Mouse (Mus musculus): Measurements from ENCODE around the gene Fam71e1. TPM values are rescaled to one million over a fixed set of nuclear protein-coding genes. Genes with fewer than 3 reads are reported as not detected.

Gene Fam71e1
- polyA plus RNA-seq, 1 experiment from 2014 or later = 22.9 TPM

- no peak for ATAC-seq (ENCODE audit: low FRiP score, low read depth)
- Histone ChIP-seq H3K9me3 (no peaks in the 10 kb centered on the region), H3K4me3 (no peak overlapping the region), H3K4me2 (replicated peaks) (no peak overlapping the region), H3K36me3 (peaks cover 61% of the 10 kb centered on the region), H3K27ac (no peak overlapping the region), H3K4me1 (peaks cover 2% of the 10 kb centered on the region), H3K9ac (no peak overlapping the region), H3K27me3 (peaks cover 13% of the 10 kb centered on the region)
- WGBS = 85% methylated on average over 29 of the region's 29 CpGs
Observed at GRCm38 (mm10) chr7:44532918-44533745, 36.8 kb downstream of the Fam71e1 start.

GRCm38 (mm10) chr7:44533746-44534045 lies 37.3 kb downstream of the Fam71e1 start:
- H3K4me2 ChIP-seq (replicated peaks) = no peak overlapping the region
- ATAC-seq (ENCODE audit: low FRiP score, low read depth) = no peak
- no peaks in the 10 kb centered on the region for H3K4me1 ChIP-seq
- peaks cover 67% of the 10 kb centered on the region for H3K36me3 ChIP-seq
- no peak overlapping the region for H3K27ac ChIP-seq
- H3K4me3 ChIP-seq = no peak overlapping the region
- 82% methylated on average over 12 of the region's 12 CpGs for WGBS
- no peaks in the 10 kb centered on the region for H3K9me3 ChIP-seq
- H3K9ac ChIP-seq = no peak overlapping the region
- peaks cover 7% of the 10 kb centered on the region for H3K27me3 ChIP-seq

- H3K4me3 ChIP-seq = no peak overlapping the region
- ATAC-seq (ENCODE audit: low FRiP score, low read depth) = no peak
- no peaks in the 10 kb centered on the region for H3K9me3 ChIP-seq
- H3K9ac ChIP-seq = no peak overlapping the region
- H3K4me1 ChIP-seq = no peaks in the 10 kb centered on the region
- peaks cover 2% of the 10 kb centered on the region for H3K27me3 ChIP-seq
- H3K27ac ChIP-seq = no peak overlapping the region
- peaks cover 73% of the 10 kb centered on the region for H3K36me3 ChIP-seq
- H3K4me2 ChIP-seq (replicated peaks) = no peak overlapping the region
- 90% methylated on average over 13 of the region's 13 CpGs for WGBS
Observed at GRCm38 (mm10) chr7:44534242-44534641, 37.9 kb downstream of the Fam71e1 start.

DNA sequence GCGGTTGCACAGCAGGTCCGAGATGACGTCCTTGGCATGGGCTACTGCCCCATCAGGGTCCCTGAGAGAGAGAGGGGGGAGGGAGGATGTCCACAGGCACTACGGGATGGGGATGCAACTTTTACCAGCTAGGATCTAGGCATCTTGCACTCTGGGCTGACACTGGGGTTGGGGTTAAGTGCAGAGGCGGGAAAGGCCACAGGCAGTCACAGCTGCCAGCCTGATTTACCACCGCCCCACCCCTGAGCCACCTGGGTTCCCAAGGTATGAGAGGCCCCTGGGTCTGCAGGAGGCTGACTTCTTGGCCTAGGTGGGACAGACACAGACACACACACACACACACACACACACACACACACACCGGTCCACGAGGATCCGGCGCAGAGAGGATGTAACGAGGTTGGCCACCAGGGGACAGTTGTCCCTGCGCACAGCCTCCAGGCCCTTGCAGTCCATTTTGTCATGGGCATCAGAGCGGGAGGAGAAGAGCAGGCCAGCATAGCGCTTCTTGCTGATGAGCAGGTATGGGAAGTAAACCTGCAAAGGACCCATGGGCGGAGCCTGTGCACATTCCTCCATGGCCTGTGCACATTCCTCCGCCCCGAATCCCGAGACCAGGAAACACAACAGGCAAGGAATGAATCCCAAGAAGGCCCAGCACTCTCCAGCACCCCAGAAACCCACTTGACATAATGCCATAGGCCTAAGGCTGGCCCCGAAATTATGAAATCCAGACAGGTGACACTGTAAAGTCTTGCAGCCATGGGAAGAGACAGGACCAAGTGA lies 38.5 kb downstream of the Fam71e1 start:
- Histone ChIP-seq H3K4me2 (replicated peaks) (no peak overlapping the region), H3K27me3 (no peaks in the 10 kb centered on the region), H3K27ac (no peak overlapping the region), H3K36me3 (peaks cover 79% of the 10 kb centered on the region), H3K4me1 (no peaks in the 10 kb centered on the region), H3K4me3 (no peak overlapping the region), H3K9me3 (no peaks in the 10 kb centered on the region), H3K9ac (no peak overlapping the region)
- no peak for ATAC-seq (ENCODE audit: low FRiP score, low read depth)
- 78% methylated on average over 19 of the region's 19 CpGs for WGBS

GRCm38 (mm10) chr7:44535657-44536589 lies 39.5 kb downstream of the Fam71e1 start:
- no peak overlapping the region for H3K4me2 ChIP-seq (replicated peaks)
- no peak overlapping the region for H3K9ac ChIP-seq
- H3K27ac ChIP-seq = no peak overlapping the region
- no peak overlapping the region for H3K4me3 ChIP-seq
- 91% methylated on average over 27 of the region's 27 CpGs for WGBS
- no peaks in the 10 kb centered on the region for H3K4me1 ChIP-seq
- ATAC-seq (ENCODE audit: low FRiP score, low read depth) = no peak
- peaks cover 89% of the 10 kb centered on the region for H3K36me3 ChIP-seq
- no peaks in the 10 kb centered on the region for H3K9me3 ChIP-seq
- no peaks in the 10 kb centered on the region for H3K27me3 ChIP-seq

- Histone ChIP-seq H3K4me2 (replicated peaks) (no peak overlapping the region), H3K4me3 (no peak overlapping the region), H3K36me3 (peaks cover 96% of the 10 kb centered on the region), H3K27ac (no peak overlapping the region), H3K4me1 (no peaks in the 10 kb centered on the region), H3K9ac (no peak overlapping the region; the same call in 1 of the 2 replicates), H3K27me3 (no peaks in the 10 kb centered on the region), H3K9me3 (no peaks in the 10 kb centered on the region)
- 84% methylated on average over 6 of the region's 6 CpGs for WGBS
- ATAC-seq (ENCODE audit: low FRiP score, low read depth) = no peak
Observed at GRCm38 (mm10) chr7:44536590-44536968, 40.2 kb downstream of the Fam71e1 start.

- H3K36me3 ChIP-seq = peaks cover 100% of the 10 kb centered on the region
- no peak overlapping the region for H3K4me3 ChIP-seq
- no peaks in the 10 kb centered on the region for H3K27me3 ChIP-seq
- ATAC-seq (ENCODE audit: low FRiP score, low read depth) = no peak
- H3K4me1 ChIP-seq = no peaks in the 10 kb centered on the region
- H3K9ac ChIP-seq = no peak overlapping the region; the same call in 1 of the 2 replicates
- H3K27ac ChIP-seq = no peak overlapping the region
- H3K4me2 ChIP-seq (replicated peaks) = no peak overlapping the region
- H3K9me3 ChIP-seq = no peaks in the 10 kb centered on the region
- 81% methylated on average over 7 of the region's 7 CpGs for WGBS
Observed at GRCm38 (mm10) chr7:44537009-44537408, 40.6 kb downstream of the Fam71e1 start.

- Histone ChIP-seq H3K4me1 (no peaks in the 10 kb centered on the region), H3K36me3 (peaks cover 100% of the 10 kb centered on the region), H3K4me2 (replicated peaks) (no peak overlapping the region), H3K27ac (no peak overlapping the region), H3K9ac (no peak overlapping the region), H3K9me3 (no peaks in the 10 kb centered on the region), H3K4me3 (no peak overlapping the region), H3K27me3 (no peaks in the 10 kb centered on the region)
- WGBS = 90% methylated on average over 13 of the region's 13 CpGs
- ATAC-seq (ENCODE audit: low FRiP score, low read depth) = no peak
Observed at GRCm38 (mm10) chr7:44537496-44537895, 41.1 kb downstream of the Fam71e1 start.

- ATAC-seq (ENCODE audit: low FRiP score, low read depth) = no peak
- 91% methylated on average over 41 of the region's 41 CpGs for WGBS
Observed at GRCm38 (mm10) chr7:44538756-44539624, 42.6 kb downstream of the Fam71e1 start.

DNA sequence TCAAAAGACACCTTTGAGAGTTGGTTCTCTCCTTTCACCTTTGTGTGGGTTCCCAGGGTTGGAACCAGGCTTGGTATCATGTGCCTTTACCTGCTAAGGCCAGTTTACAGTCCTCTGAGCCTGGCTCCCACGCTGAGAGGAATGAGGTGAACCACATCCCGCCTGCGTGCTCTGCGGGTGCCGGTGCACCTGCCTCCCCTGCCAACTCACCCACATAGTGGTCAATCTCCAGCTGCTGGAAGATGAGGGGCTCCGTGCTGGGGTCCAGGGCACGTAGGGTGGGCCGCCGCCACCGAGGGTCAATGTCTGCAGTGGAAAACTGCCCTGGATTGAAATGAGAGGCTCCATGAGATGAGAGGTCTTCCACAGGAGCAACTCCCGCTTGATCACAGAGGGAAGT lies 46.2 kb downstream of the Fam71e1 start:
- Histone ChIP-seq H3K27ac (no peak overlapping the region), H3K9ac (no peak overlapping the region), H3K4me3 (no peak overlapping the region), H3K9me3 (peaks cover 5% of the 10 kb centered on the region; the same call in 1 of the 2 replicates), H3K4me2 (replicated peaks) (no peak overlapping the region), H3K4me1 (peaks cover 8% of the 10 kb centered on the region), H3K27me3 (no peaks in the 10 kb centered on the region), H3K36me3 (peaks cover 67% of the 10 kb centered on the region)
- no peak for ATAC-seq (ENCODE audit: low FRiP score, low read depth)
- 93% methylated on average over 11 of the region's 11 CpGs for WGBS

More at GRCm38 (mm10) chr7:44538756-44539624, 42.6 kb downstream of the Fam71e1 start:
- H3K9me3 ChIP-seq = no peaks in the 10 kb centered on the region
- no peak overlapping the region for H3K27ac ChIP-seq
- no peaks in the 10 kb centered on the region for H3K27me3 ChIP-seq
- H3K9ac ChIP-seq = no peak overlapping the region
- no peak overlapping the region for H3K4me2 ChIP-seq (replicated peaks)
- H3K4me3 ChIP-seq = no peak overlapping the region
- H3K4me1 ChIP-seq = no peaks in the 10 kb centered on the region
- H3K36me3 ChIP-seq = peaks cover 91% of the 10 kb centered on the region

- no peaks in the 10 kb centered on the region for H3K27me3 ChIP-seq
- ATAC-seq (ENCODE audit: low FRiP score, low read depth) = no peak
- 0 out of 2 replicates have a peak overlapping the region, but pooled peaks have one; percentile 13 for H3K9ac ChIP-seq
- H3K4me3 ChIP-seq = no peak overlapping the region
- peaks cover 5% of the 10 kb centered on the region; the same call in 1 of the 2 replicates for H3K9me3 ChIP-seq
- peaks cover 13% of the 10 kb centered on the region for H3K4me1 ChIP-seq
- WGBS = 77% methylated on average over 12 of the region's 12 CpGs
- peaks cover 62% of the 10 kb centered on the region for H3K36me3 ChIP-seq
- no peak overlapping the region for H3K27ac ChIP-seq
- H3K4me2 ChIP-seq (replicated peaks) = no peak overlapping the region
Observed at GRCm38 (mm10) chr7:44543071-44543470, 46.7 kb downstream of the Fam71e1 start.

Measured in limb, embryonic 13.5 days (tissue).